Mouse (Mus musculus): Measurements from ENCODE around the gene Spr. TPM values are rescaled to one million over a fixed set of nuclear protein-coding genes. Genes with fewer than 3 reads are reported as not detected.
"Not testable (repeated sequence)": the region's sequence is repeated elsewhere in the genome, so short reads cannot be mapped to it uniquely, and the experiment has no call there.

The Spr gene
- polyA plus RNA-seq, 1 experiment: 20.4 TPM

- 6% methylated on average over 4 of the region's 4 CpGs for WGBS
- H3K27ac ChIP-seq (ENCODE audit: control insufficient read depth, insufficient read depth, low read length): no peak overlapping the region
- no peaks in the 10 kb centered on the region for H3K27me3 ChIP-seq (ENCODE audit: control insufficient read depth, insufficient read depth, low read length)
- no peaks in the 10 kb centered on the region for H3K36me3 ChIP-seq (ENCODE audit: control insufficient read depth, insufficient read depth, low read length)
- no peak overlapping the region for H3K4me3 ChIP-seq (ENCODE audit: control insufficient read depth, insufficient read depth, low read length)
- TF ChIP-seq POLR2A (IDR thresholded peaks at IDR 0.05; ENCODE audit: control insufficient read depth, extremely low read depth, insufficient read depth, low read length, poor library complexity): no peak
- TF ChIP-seq CTCF (IDR thresholded peaks at IDR 0.05; ENCODE audit: borderline replicate concordance, control insufficient read depth, extremely low read depth, insufficient read depth, low read length, poor library complexity): no peak
- DNase-seq: peak; percentile 75
- H3K4me1 ChIP-seq (replicated peaks; ENCODE audit: control insufficient read depth, insufficient read depth, low read length): peaks cover 1% of the 10 kb centered on the region; the same call in 1 of the 2 replicates
Observed at GRCm38 (mm10) chr6:85131673-85132072, 5.9 kb downstream of the Spr start.

- H3K27me3 ChIP-seq (ENCODE audit: control insufficient read depth, insufficient read depth, low read length); H3K27ac ChIP-seq (ENCODE audit: control insufficient read depth, insufficient read depth, low read length); H3K4me1 ChIP-seq (replicated peaks; ENCODE audit: control insufficient read depth, insufficient read depth, low read length); H3K36me3 ChIP-seq (ENCODE audit: control insufficient read depth, insufficient read depth, low read length); H3K4me3 ChIP-seq (ENCODE audit: control insufficient read depth, insufficient read depth, low read length): not testable (repeated sequence)
- 30% methylated on average over 11 of the region's 11 CpGs for WGBS
- peak; percentile 50 for DNase-seq
Observed at GRCm38 (mm10) chr6:85117545-85118511, 19.7 kb downstream of the Spr start.

DNA sequence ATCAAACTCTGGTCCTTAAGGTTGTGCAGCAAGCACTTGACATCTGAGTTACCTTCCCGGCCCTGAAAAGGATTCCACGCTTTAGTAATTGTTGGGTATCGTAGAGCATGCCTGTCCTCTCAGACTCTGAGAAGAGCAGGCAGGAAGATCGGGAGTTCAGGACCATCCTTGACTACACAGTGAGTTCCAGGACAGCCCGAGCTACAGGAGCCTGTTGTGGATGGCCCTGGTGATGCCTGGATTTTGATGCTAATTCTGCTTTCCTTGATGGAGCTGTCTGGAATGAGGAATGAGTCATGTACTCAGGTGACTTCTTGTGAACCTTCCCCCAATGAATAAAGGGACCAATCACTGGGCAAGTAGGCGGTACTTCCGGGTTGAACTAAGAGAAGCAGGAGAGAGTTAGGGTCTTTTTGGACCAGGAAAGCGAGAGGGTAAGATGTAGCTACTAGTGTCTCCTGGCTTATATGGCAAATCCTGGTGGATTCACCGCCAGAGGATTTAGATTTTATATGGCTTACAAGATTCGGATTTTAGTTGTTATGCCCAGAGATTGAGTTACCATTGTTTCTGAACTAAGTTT is 32.4 kb downstream of the Spr start:
- Histone ChIP-seq H3K27ac (ENCODE audit: control insufficient read depth, insufficient read depth, low read length) (no peak overlapping the region), H3K36me3 (ENCODE audit: control insufficient read depth, insufficient read depth, low read length) (no peaks in the 10 kb centered on the region), H3K27me3 (ENCODE audit: control insufficient read depth, insufficient read depth, low read length) (no peaks in the 10 kb centered on the region), H3K4me1 (replicated peaks; ENCODE audit: control insufficient read depth, insufficient read depth, low read length) (no peaks in the 10 kb centered on the region), H3K4me3 (ENCODE audit: control insufficient read depth, insufficient read depth, low read length) (no peak overlapping the region)
- WGBS: 95% methylated on average over 10 of the region's 10 CpGs
- no peak for TF ChIP-seq POLR2A (IDR thresholded peaks at IDR 0.05; ENCODE audit: control insufficient read depth, extremely low read depth, insufficient read depth, low read length, poor library complexity)
- DNase-seq: no peak

DNA sequence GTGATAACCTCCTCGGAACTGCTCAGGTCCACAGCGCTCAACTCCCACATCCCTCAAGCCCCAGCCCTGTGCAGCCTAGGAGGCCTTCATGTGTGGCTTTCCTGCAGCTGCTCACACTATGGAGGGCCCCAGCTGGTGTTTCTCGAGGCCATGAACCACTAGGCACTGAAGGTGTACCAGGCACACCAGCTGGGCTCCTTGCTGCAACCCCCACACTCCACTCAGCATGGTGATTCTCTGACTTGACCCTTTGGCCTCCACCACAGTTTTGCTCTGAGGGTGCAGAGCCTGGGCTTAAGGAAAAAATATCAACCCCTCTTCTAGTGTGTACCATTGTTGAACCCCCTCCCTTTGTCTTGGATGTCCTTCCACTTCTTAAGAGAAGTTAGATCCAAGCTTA is 34.2 kb downstream of the Spr start:
- no peak for TF ChIP-seq POLR2A (IDR thresholded peaks at IDR 0.05; ENCODE audit: control insufficient read depth, extremely low read depth, insufficient read depth, low read length, poor library complexity)
- TF ChIP-seq CTCF (IDR thresholded peaks at IDR 0.05; ENCODE audit: borderline replicate concordance, control insufficient read depth, extremely low read depth, insufficient read depth, low read length, poor library complexity): no peak
- WGBS: 86% methylated on average over 3 of the region's 3 CpGs
- Histone ChIP-seq H3K4me1 (replicated peaks; ENCODE audit: control insufficient read depth, insufficient read depth, low read length) (no peaks in the 10 kb centered on the region), H3K27ac (ENCODE audit: control insufficient read depth, insufficient read depth, low read length) (no peak overlapping the region), H3K4me3 (ENCODE audit: control insufficient read depth, insufficient read depth, low read length) (no peak overlapping the region), H3K27me3 (ENCODE audit: control insufficient read depth, insufficient read depth, low read length) (no peaks in the 10 kb centered on the region), H3K36me3 (ENCODE audit: control insufficient read depth, insufficient read depth, low read length) (no peaks in the 10 kb centered on the region)
- no peak for DNase-seq

DNA sequence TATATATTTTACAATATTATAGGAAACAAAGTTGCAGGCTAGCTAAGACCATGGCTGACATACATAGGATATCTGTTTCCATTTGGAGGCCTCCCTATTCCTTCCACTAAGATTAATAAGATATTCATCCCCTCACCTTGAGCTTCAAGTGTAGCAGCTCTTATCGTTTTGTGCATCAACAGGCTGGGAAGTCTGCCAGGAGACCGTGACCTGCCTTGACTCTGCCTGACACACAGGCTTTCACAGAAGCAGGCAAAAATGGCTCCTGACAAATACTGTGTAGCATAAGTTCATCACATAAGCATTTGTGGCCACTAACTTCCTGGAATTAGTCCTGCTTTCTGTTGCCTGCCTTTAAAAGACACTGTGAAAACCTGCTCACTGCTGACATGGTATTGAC is 41.1 kb downstream of the Spr start:
- Histone ChIP-seq H3K27ac (ENCODE audit: control insufficient read depth, insufficient read depth, low read length) (no peak overlapping the region), H3K36me3 (ENCODE audit: control insufficient read depth, insufficient read depth, low read length) (no peaks in the 10 kb centered on the region), H3K27me3 (ENCODE audit: control insufficient read depth, insufficient read depth, low read length) (no peaks in the 10 kb centered on the region), H3K4me3 (ENCODE audit: control insufficient read depth, insufficient read depth, low read length) (no peak overlapping the region), H3K4me1 (replicated peaks; ENCODE audit: control insufficient read depth, insufficient read depth, low read length) (no peaks in the 10 kb centered on the region)
- 60% methylated on average over 2 of the region's 2 CpGs for WGBS
- no peak for TF ChIP-seq POLR2A (IDR thresholded peaks at IDR 0.05; ENCODE audit: control insufficient read depth, extremely low read depth, insufficient read depth, low read length, poor library complexity)
- no peak for TF ChIP-seq CTCF (IDR thresholded peaks at IDR 0.05; ENCODE audit: borderline replicate concordance, control insufficient read depth, extremely low read depth, insufficient read depth, low read length, poor library complexity)
- no peak for DNase-seq

GRCm38 (mm10) chr6:85087425-85087824 is 50.1 kb downstream of the Spr start:
- Histone ChIP-seq H3K27me3 (ENCODE audit: control insufficient read depth, insufficient read depth, low read length) (no peaks in the 10 kb centered on the region), H3K4me3 (ENCODE audit: control insufficient read depth, insufficient read depth, low read length) (no peak overlapping the region), H3K27ac (ENCODE audit: control insufficient read depth, insufficient read depth, low read length) (no peak overlapping the region), H3K36me3 (ENCODE audit: control insufficient read depth, insufficient read depth, low read length) (no peaks in the 10 kb centered on the region), H3K4me1 (replicated peaks; ENCODE audit: control insufficient read depth, insufficient read depth, low read length) (no peaks in the 10 kb centered on the region)
- 88% methylated on average over 4 of the region's 4 CpGs for WGBS
- TF ChIP-seq POLR2A (IDR thresholded peaks at IDR 0.05; ENCODE audit: control insufficient read depth, extremely low read depth, insufficient read depth, low read length, poor library complexity) (no peak), CTCF (IDR thresholded peaks at IDR 0.05; ENCODE audit: borderline replicate concordance, control insufficient read depth, extremely low read depth, insufficient read depth, low read length, poor library complexity) (no peak)
- no peak for DNase-seq

All from thymus, adult 2 months (tissue).